Mouse (Mus musculus) adrenal gland, adult 2 months (tissue): ENCODE data around the gene Hbq1b. TPM values are rescaled to one million over a fixed set of nuclear protein-coding genes. Genes with fewer than 3 reads are reported as not detected.
"Not testable (repeated sequence)": the region's sequence is repeated elsewhere in the genome, so short reads cannot be mapped to it uniquely, and the experiment has no call there.

Experiments used
- DNase-seq: peaks from one replicate; pipeline ENCODE4 v3.0.0; 2021
- polyA plus RNA-seq: library from polyadenylated mRNA; depleted of rRNA; stranded (reverse); fragments of >200 nt; gene quantifications from 2 replicates; pipeline ENCODE4 v1.2.3, GENCODE M21; 2012
- total RNA-seq, 2 experiments: library from RNA; stranded (reverse); gene quantifications; 2 replicates each; pipeline ENCODE4 v1.2.3; 2021

The Hbq1b gene
- total and polyA plus RNA-seq, 3 experiments, result 0.36 to 0.75 TPM; not detected in 1

- no peak for DNase-seq
Observed at GRCm38 (mm10) chr11:32267964-32268363, 18.8 kb upstream of the Hbq1b start.

GRCm38 (mm10) chr11:32268952-32269351, 17.8 kb upstream of the Hbq1b start:
- DNase-seq, result no peak

- no peak for DNase-seq
Observed at GRCm38 (mm10) chr11:32271178-32271577, 15.6 kb upstream of the Hbq1b start.

- no peak for DNase-seq
Observed at GRCm38 (mm10) chr11:32276347-32276746, 10.4 kb upstream of the Hbq1b start, which contains the start of gene Hba-x. Hba-x (plus strand) TSS chr11:32276400.

- DNase-seq, result no peak
Observed at GRCm38 (mm10) chr11:32277736-32278457, 8.9 kb upstream of the Hbq1b start.

- no peak for DNase-seq
Observed at GRCm38 (mm10) chr11:32278458-32278957, 8.3 kb upstream of the Hbq1b start.

- DNase-seq, result no peak
Observed at GRCm38 (mm10) chr11:32280646-32281045, 6.1 kb upstream of the Hbq1b start.

- DNase-seq, result no peak
Observed at GRCm38 (mm10) chr11:32281416-32282144, 5.2 kb upstream of the Hbq1b start.

- not testable (repeated sequence) for DNase-seq
Observed at GRCm38 (mm10) chr11:32283091-32283777, 3.5 kb upstream of the Hbq1b start, which contains the start of gene Hba-a1. Hba-a1 (plus strand) TSS chr11:32283511.

- not testable (repeated sequence) for DNase-seq
Observed at GRCm38 (mm10) chr11:32284582-32284981, 2.2 kb upstream of the Hbq1b start.

GRCm38 (mm10) chr11:32285031-32285775, 1.6 kb upstream of the Hbq1b start:
- no peak for DNase-seq

- not testable (repeated sequence) for DNase-seq
Observed at GRCm38 (mm10) chr11:32285887-32286286, 878 bp upstream of the Hbq1b start.

- no peak for DNase-seq
Observed at GRCm38 (mm10) chr11:32287493-32287825, 694 bp downstream of the Hbq1b start.

- DNase-seq, result not testable (repeated sequence)
Observed at GRCm38 (mm10) chr11:32292819-32293218, 6.1 kb downstream of the Hbq1b start.

GRCm38 (mm10) chr11:32293479-32293878, 6.7 kb downstream of the Hbq1b start:
- not testable (repeated sequence) for DNase-seq

- not testable (repeated sequence) for DNase-seq
Observed at GRCm38 (mm10) chr11:32296203-32296602, 9.4 kb downstream of the Hbq1b start, which contains the start of gene Hba-a2. Hba-a2 (plus strand) TSS chr11:32296489.

- DNase-seq, result not testable (repeated sequence)
Observed at GRCm38 (mm10) chr11:32297417-32297816, 10.7 kb downstream of the Hbq1b start.

GRCm38 (mm10) chr11:32297866-32298531, 11.2 kb downstream of the Hbq1b start:
- no peak for DNase-seq

GRCm38 (mm10) chr11:32298532-32298918, 11.8 kb downstream of the Hbq1b start:
- no peak for DNase-seq

GRCm38 (mm10) chr11:32299865-32300264, 13.1 kb downstream of the Hbq1b start, which contains the start of gene Hbq1a:
Hbq1a (plus strand) TSS chr11:32300069.
- DNase-seq, result peak; percentile 55
